Mouse (Mus musculus): Measurements from ENCODE around the gene Sez6l. TPM values are rescaled to one million over a fixed set of nuclear protein-coding genes. Genes with fewer than 3 reads are reported as not detected.

Gene Sez6l
- polyA plus RNA-seq, 1 experiment from 2014 or later = 0.38 TPM

GRCm38 (mm10) chr5:112438535-112438934 lies 138.4 kb downstream of the Sez6l start:
- Histone ChIP-seq H3K9ac (ENCODE audit: low read length) (no peak overlapping the region), H3K4me1 (replicated peaks; ENCODE audit: control insufficient read depth, insufficient read depth, low read length) (no peaks in the 10 kb centered on the region), H3K27me3 (ENCODE audit: control insufficient read depth, insufficient read depth, low read depth, low read length) (no peaks in the 10 kb centered on the region), H3K4me3 (ENCODE audit: low read length) (no peak overlapping the region), H3K36me3 (ENCODE audit: control insufficient read depth, insufficient read depth, low read length) (no peaks in the 10 kb centered on the region), H3K27ac (ENCODE audit: low read length) (no peak overlapping the region), H3K4me2 (ENCODE audit: low read depth, low read length) (no peak overlapping the region), H3K9me3 (ENCODE audit: control insufficient read depth, low read length) (no peaks in the 10 kb centered on the region)
- 30% methylated on average over 10 of the region's 10 CpGs for WGBS
- ATAC-seq (ENCODE audit: low read depth) = no peak

GRCm38 (mm10) chr5:112433004-112433403 lies 144.0 kb downstream of the Sez6l start:
- no peak for ATAC-seq (ENCODE audit: low read depth)
- Histone ChIP-seq H3K4me1 (replicated peaks; ENCODE audit: control insufficient read depth, insufficient read depth, low read length) (no peaks in the 10 kb centered on the region), H3K9me3 (ENCODE audit: control insufficient read depth, low read length) (no peaks in the 10 kb centered on the region), H3K27ac (ENCODE audit: low read length) (no peak overlapping the region), H3K4me3 (ENCODE audit: low read length) (no peak overlapping the region), H3K36me3 (ENCODE audit: control insufficient read depth, insufficient read depth, low read length) (no peaks in the 10 kb centered on the region), H3K27me3 (ENCODE audit: control insufficient read depth, insufficient read depth, low read depth, low read length) (peaks cover 3% of the 10 kb centered on the region; the same call in 1 of the 2 replicates), H3K9ac (ENCODE audit: low read length) (no peak overlapping the region), H3K4me2 (ENCODE audit: low read depth, low read length) (no peak overlapping the region)
- 2% methylated on average over 8 of the region's 8 CpGs for WGBS

GRCm38 (mm10) chr5:112432033-112432432 lies 145.0 kb downstream of the Sez6l start:
- Histone ChIP-seq H3K4me3 (ENCODE audit: low read length) (no peak overlapping the region), H3K9me3 (ENCODE audit: control insufficient read depth, low read length) (no peaks in the 10 kb centered on the region), H3K27ac (ENCODE audit: low read length) (no peak overlapping the region), H3K4me1 (replicated peaks; ENCODE audit: control insufficient read depth, insufficient read depth, low read length) (no peaks in the 10 kb centered on the region), H3K9ac (ENCODE audit: low read length) (no peak overlapping the region), H3K36me3 (ENCODE audit: control insufficient read depth, insufficient read depth, low read length) (no peaks in the 10 kb centered on the region), H3K27me3 (ENCODE audit: control insufficient read depth, insufficient read depth, low read depth, low read length) (peaks cover 3% of the 10 kb centered on the region; the same call in 1 of the 2 replicates), H3K4me2 (ENCODE audit: low read depth, low read length) (no peak overlapping the region)
- WGBS = 71% methylated on average over 5 of the region's 5 CpGs
- no peak for ATAC-seq (ENCODE audit: low read depth)

DNA sequence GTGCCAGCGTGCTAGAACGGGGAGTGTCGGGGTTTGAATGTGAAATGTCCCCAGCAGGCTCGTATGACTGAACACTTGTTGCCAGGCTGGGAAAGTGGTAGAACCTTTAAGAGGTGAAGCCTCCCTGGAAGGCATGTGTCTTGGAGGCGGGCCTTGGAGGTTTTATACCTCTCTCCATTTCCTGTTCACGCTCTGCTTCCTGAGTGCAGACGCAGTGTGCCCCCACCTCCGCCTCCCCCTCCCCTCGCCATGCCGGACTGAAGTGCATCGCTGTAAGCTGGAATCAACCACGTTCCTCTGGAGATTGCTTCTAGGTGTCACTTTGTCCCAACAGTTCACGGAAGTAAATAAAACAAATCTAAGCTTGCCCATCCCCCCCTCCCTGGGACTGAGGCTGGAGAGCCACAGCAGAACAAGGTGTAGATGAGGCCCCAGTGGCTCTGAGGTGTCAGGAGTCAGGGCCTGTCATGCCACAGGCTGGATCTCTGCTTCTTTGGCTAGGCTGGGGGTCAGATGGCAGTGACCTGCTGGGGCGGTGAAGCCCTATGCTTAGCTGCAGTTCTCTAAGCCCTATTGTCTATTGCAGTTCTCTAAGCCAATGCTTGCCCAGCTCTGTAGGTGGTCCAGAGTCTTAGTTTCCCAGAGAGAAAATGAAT lies 145.7 kb downstream of the Sez6l start:
- Histone ChIP-seq H3K4me2 (ENCODE audit: low read depth, low read length) (peak overlapping the region; percentile 26; the same call in 1 of the 2 replicates), H3K9ac (ENCODE audit: low read length) (no peak overlapping the region), H3K9me3 (ENCODE audit: control insufficient read depth, low read length) (no peaks in the 10 kb centered on the region), H3K27ac (ENCODE audit: low read length) (no peak overlapping the region), H3K36me3 (ENCODE audit: control insufficient read depth, insufficient read depth, low read length) (no peaks in the 10 kb centered on the region), H3K27me3 (ENCODE audit: control insufficient read depth, insufficient read depth, low read depth, low read length) (peaks cover 3% of the 10 kb centered on the region; the same call in 1 of the 2 replicates), H3K4me1 (replicated peaks; ENCODE audit: control insufficient read depth, insufficient read depth, low read length) (no peaks in the 10 kb centered on the region), H3K4me3 (ENCODE audit: low read length) (no peak overlapping the region)
- ATAC-seq (ENCODE audit: low read depth) = no peak
- 17% methylated on average over 14 of the region's 14 CpGs for WGBS

DNA sequence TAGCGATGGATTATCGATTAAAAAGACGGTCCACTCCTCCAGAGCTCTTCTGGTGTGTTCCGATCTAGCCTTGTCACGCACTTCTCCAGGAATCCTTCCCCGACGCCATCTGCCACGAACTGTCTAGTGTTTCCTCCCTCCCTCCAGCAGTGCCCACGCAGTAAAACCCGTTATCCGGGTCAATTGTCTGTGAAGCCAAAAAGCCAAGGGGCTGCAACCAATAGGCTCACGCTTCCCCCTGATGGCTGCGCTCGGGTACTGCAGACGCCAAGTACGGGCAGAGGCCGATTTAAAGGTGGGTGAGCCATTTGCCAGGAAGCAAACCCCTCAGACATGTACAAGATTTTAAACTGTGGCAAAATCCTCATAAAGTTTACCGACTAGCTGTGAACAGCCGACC lies 148.0 kb downstream of the Sez6l start:
- H3K36me3 ChIP-seq (ENCODE audit: control insufficient read depth, insufficient read depth, low read length) = no peaks in the 10 kb centered on the region
- H3K9ac ChIP-seq (ENCODE audit: low read length) = no peak overlapping the region
- ATAC-seq (ENCODE audit: low read depth) = peak; percentile 36; the same call in 1 of the 2 replicates
- 12% methylated on average over 19 of the region's 19 CpGs for WGBS
- no peaks in the 10 kb centered on the region for H3K4me1 ChIP-seq (replicated peaks; ENCODE audit: control insufficient read depth, insufficient read depth, low read length)
- H3K27ac ChIP-seq (ENCODE audit: low read length) = no peak overlapping the region
- H3K4me3 ChIP-seq (ENCODE audit: low read length) = no peak overlapping the region
- no peaks in the 10 kb centered on the region for H3K9me3 ChIP-seq (ENCODE audit: control insufficient read depth, low read length)
- H3K27me3 ChIP-seq (ENCODE audit: control insufficient read depth, insufficient read depth, low read depth, low read length) = peaks cover 3% of the 10 kb centered on the region; the same call in 1 of the 2 replicates
- H3K4me2 ChIP-seq (ENCODE audit: low read depth, low read length) = no peak overlapping the region

- Histone ChIP-seq H3K4me1 (replicated peaks; ENCODE audit: control insufficient read depth, insufficient read depth, low read length) (no peaks in the 10 kb centered on the region), H3K36me3 (ENCODE audit: control insufficient read depth, insufficient read depth, low read length) (no peaks in the 10 kb centered on the region), H3K4me2 (ENCODE audit: low read depth, low read length) (no peak overlapping the region), H3K27me3 (ENCODE audit: control insufficient read depth, insufficient read depth, low read depth, low read length) (peaks cover 6% of the 10 kb centered on the region), H3K9ac (ENCODE audit: low read length) (no peak overlapping the region), H3K27ac (ENCODE audit: low read length) (no peak overlapping the region), H3K9me3 (ENCODE audit: control insufficient read depth, low read length) (no peaks in the 10 kb centered on the region), H3K4me3 (ENCODE audit: low read length) (no peak overlapping the region)
- WGBS = 29% methylated on average over 2 of the region's 2 CpGs
- peak; percentile 48; the same call in 1 of the 2 replicates for ATAC-seq (ENCODE audit: low read depth)
These were observed 149.7 kb downstream of the Sez6l start for GRCm38 (mm10) chr5:112427283-112427682.

DNA sequence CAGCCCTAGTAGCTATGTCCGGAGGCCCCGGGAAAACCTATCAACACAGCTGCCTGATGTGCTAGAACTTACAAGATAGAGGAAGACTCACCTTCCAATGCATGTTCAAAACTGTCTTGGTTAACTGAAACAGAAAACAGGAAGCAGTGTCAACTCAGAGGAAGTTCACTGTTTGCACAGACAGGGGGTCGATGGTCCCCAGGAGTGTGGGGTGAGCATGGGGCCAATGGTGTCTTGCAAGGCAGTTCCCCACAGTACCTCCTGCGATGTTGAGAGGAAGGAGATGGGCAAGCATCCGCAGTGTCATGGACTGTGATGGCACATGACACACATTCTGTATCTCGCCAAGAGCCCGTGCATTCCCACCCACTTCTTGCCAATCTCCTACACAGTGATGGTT lies 150.3 kb downstream of the Sez6l start:
- H3K27me3 ChIP-seq (ENCODE audit: control insufficient read depth, insufficient read depth, low read depth, low read length) = peaks cover 6% of the 10 kb centered on the region
- WGBS = 81% methylated on average over 7 of the region's 7 CpGs
- H3K4me1 ChIP-seq (replicated peaks; ENCODE audit: control insufficient read depth, insufficient read depth, low read length) = no peaks in the 10 kb centered on the region
- no peak for ATAC-seq (ENCODE audit: low read depth)
- no peak overlapping the region for H3K4me2 ChIP-seq (ENCODE audit: low read depth, low read length)
- no peaks in the 10 kb centered on the region for H3K36me3 ChIP-seq (ENCODE audit: control insufficient read depth, insufficient read depth, low read length)
- no peak overlapping the region for H3K9ac ChIP-seq (ENCODE audit: low read length)
- no peaks in the 10 kb centered on the region for H3K9me3 ChIP-seq (ENCODE audit: control insufficient read depth, low read length)
- no peak overlapping the region for H3K27ac ChIP-seq (ENCODE audit: low read length)
- no peak overlapping the region for H3K4me3 ChIP-seq (ENCODE audit: low read length)

- peaks cover 3% of the 10 kb centered on the region for H3K27me3 ChIP-seq (ENCODE audit: control insufficient read depth, insufficient read depth, low read depth, low read length)
These were observed 157.4 kb downstream of the Sez6l start for GRCm38 (mm10) chr5:112419535-112419934.

GRCm38 (mm10) chr5:112418023-112418422 lies 159.0 kb downstream of the Sez6l start:
- Histone ChIP-seq H3K4me3 (ENCODE audit: low read length) (no peak overlapping the region), H3K9me3 (ENCODE audit: control insufficient read depth, low read length) (no peaks in the 10 kb centered on the region), H3K27ac (ENCODE audit: low read length) (no peak overlapping the region), H3K4me1 (replicated peaks; ENCODE audit: control insufficient read depth, insufficient read depth, low read length) (no peaks in the 10 kb centered on the region), H3K36me3 (ENCODE audit: control insufficient read depth, insufficient read depth, low read length) (no peaks in the 10 kb centered on the region), H3K27me3 (ENCODE audit: control insufficient read depth, insufficient read depth, low read depth, low read length) (no peaks in the 10 kb centered on the region; the same call in 1 of the 2 replicates), H3K4me2 (ENCODE audit: low read depth, low read length) (no peak overlapping the region), H3K9ac (ENCODE audit: low read length) (no peak overlapping the region)
- WGBS = 55% methylated on average over 4 of the region's 4 CpGs
- ATAC-seq (ENCODE audit: low read depth) = no peak

More at GRCm38 (mm10) chr5:112419535-112419934, 157.4 kb downstream of the Sez6l start:
- no peak overlapping the region for H3K4me3 ChIP-seq (ENCODE audit: low read length)
- H3K9ac ChIP-seq (ENCODE audit: low read length) = no peak overlapping the region
- no peaks in the 10 kb centered on the region for H3K4me1 ChIP-seq (replicated peaks; ENCODE audit: control insufficient read depth, insufficient read depth, low read length)
- H3K36me3 ChIP-seq (ENCODE audit: control insufficient read depth, insufficient read depth, low read length) = no peaks in the 10 kb centered on the region
- H3K4me2 ChIP-seq (ENCODE audit: low read depth, low read length) = no peak overlapping the region
- ATAC-seq (ENCODE audit: low read depth) = no peak
- 25% methylated on average over 12 of the region's 12 CpGs for WGBS
- H3K9me3 ChIP-seq (ENCODE audit: control insufficient read depth, low read length) = no peaks in the 10 kb centered on the region
- H3K27ac ChIP-seq (ENCODE audit: low read length) = no peak overlapping the region
